Mouse (Mus musculus) embryonic facial prominence, embryonic 11.5 days (tissue): Measurements from ENCODE around the gene Tmem177. TPM values are rescaled to one million over a fixed set of nuclear protein-coding genes. Genes with fewer than 3 reads are reported as not detected.

Experiments used
- polyA plus RNA-seq: library from polyadenylated mRNA; unstranded; fragments of >200 nt; fragmentation: Nextera tagmentation; extraction: Ambion mirVana; gene quantifications from 2 replicates; pipeline ENCODE4 v1.2.1, GENCODE M21; 2014

The Tmem177 gene
- polyA plus RNA-seq, 1 experiment from 2014 or later = 7.6 TPM

Other genes starting within 250 kb of the Tmem177 start
- 9.7 and 11.8 TPM in 2 replicates for gene Ptpn4, start 75.6 kb downstream of the Tmem177 start, polyA plus RNA-seq
- 0.74 TPM in 1 of 2 replicates, not detected in the other for gene Cfap221, start 84.0 kb upstream of the Tmem177 start, polyA plus RNA-seq
- not detected in 2 replicates for gene Sctr, start 93.7 kb upstream of the Tmem177 start, polyA plus RNA-seq
- gene Tmem37, start 160.9 kb upstream of the Tmem177 start, polyA plus RNA-seq = 6.1 and 8.9 TPM in 2 replicates
- gene Dbi, start 207.9 kb upstream of the Tmem177 start, polyA plus RNA-seq = 674 and 686 TPM in 2 replicates
- gene 3110009E18Rik, start 208.0 kb upstream of the Tmem177 start, polyA plus RNA-seq = 20.7 and 21.1 TPM in 2 replicates